Mouse (Mus musculus) kidney, postnatal 14 days (tissue): ENCODE measurements at regions not wholly inside any gene's neighbourhood (a gene's known extent, or its start where the extent isn't known, plus 50 kb on each side); places are given as distances from the start of the nearest gene placed in this dataset.

ENCODE experiments used
- DNase-seq: peaks from one replicate; pipeline ENCODE4 v3.0.0; 2022; ENCODE audit warnings: mixed read lengths

GRCm38 (mm10) chr13:115425610-115426562, 324.1 kb upstream of the Itga1 start:
- DNase-seq: no peak

- no peak for DNase-seq
Observed at GRCm38 (mm10) chr13:115423761-115424160, 322.0 kb upstream of the Itga1 start.

GRCm38 (mm10) chr13:115421483-115421882, 319.7 kb upstream of the Itga1 start:
- DNase-seq: no peak

- DNase-seq: no peak
Observed at GRCm38 (mm10) chr13:115417829-115418228, 316.1 kb upstream of the Itga1 start.

- peak; percentile 5 for DNase-seq
Observed at GRCm38 (mm10) chr13:115413721-115414531, 312.2 kb upstream of the Itga1 start.

- DNase-seq: no peak
Observed at GRCm38 (mm10) chr13:115405916-115406315, 304.2 kb upstream of the Itga1 start.

- DNase-seq: no peak
Observed at GRCm38 (mm10) chr13:115400706-115401215, 299.0 kb upstream of the Itga1 start.

GRCm38 (mm10) chr13:115379682-115380081, 277.9 kb upstream of the Itga1 start:
- no peak for DNase-seq

GRCm38 (mm10) chr13:115376180-115376880, 274.6 kb upstream of the Itga1 start:
- DNase-seq: no peak

- no peak for DNase-seq
Observed at GRCm38 (mm10) chr13:115361457-115361856, 259.7 kb upstream of the Itga1 start.

- no peak for DNase-seq
Observed at GRCm38 (mm10) chr13:115347022-115347398, 245.2 kb upstream of the Itga1 start.

- no peak for DNase-seq
Observed at GRCm38 (mm10) chr13:115346115-115347021, 244.6 kb upstream of the Itga1 start.

GRCm38 (mm10) chr13:115329000-115329960, 227.5 kb upstream of the Itga1 start:
- DNase-seq: no peak

- DNase-seq: no peak
Observed at GRCm38 (mm10) chr13:115326294-115326693, 224.5 kb upstream of the Itga1 start.

- DNase-seq: no peak
Observed at GRCm38 (mm10) chr13:115316681-115317080, 214.9 kb upstream of the Itga1 start.

- DNase-seq: no peak
Observed at GRCm38 (mm10) chr13:115308586-115308985, 206.8 kb upstream of the Itga1 start.

- DNase-seq: peak; percentile 9
Observed at GRCm38 (mm10) chr13:115287371-115287770, 185.6 kb upstream of the Itga1 start.

- no peak for DNase-seq
Observed at GRCm38 (mm10) chr13:115266164-115266563, 164.4 kb upstream of the Itga1 start.

GRCm38 (mm10) chr13:115257345-115257744, 155.6 kb upstream of the Itga1 start:
- DNase-seq: no peak

- DNase-seq: no peak
Observed at GRCm38 (mm10) chr13:115252541-115252940, 150.8 kb upstream of the Itga1 start.
